Mouse (Mus musculus): ENCODE results near the gene Gramd1b.

Gene Gramd1b

GRCm38 (mm10) chr9:40426282-40426964 is 104.8 kb downstream of the Gramd1b start:
- DNase-seq (ENCODE audit: low read depth, low spot score), result no peak

DNA sequence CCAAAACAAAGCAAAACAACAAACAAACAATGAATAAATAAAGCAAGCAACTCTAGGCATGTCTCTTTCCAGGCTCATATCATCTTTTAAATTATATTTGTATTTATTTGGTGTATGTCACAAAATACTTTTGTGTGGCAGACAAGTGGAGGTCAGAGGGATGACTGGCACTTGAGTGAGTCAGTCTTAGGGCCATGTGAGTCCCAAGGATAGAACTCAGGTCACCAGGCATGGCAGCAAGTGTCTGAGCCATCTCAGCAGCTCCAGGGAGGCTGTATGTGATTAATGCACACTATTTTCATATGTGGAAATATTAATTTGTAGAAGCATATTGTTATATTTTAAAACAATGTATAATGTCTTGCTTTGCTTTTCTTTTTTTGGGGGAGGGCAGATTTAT is 106.3 kb downstream of the Gramd1b start:
- no peak for DNase-seq (ENCODE audit: low read depth, low spot score)

GRCm38 (mm10) chr9:40423427-40423867 is 107.7 kb downstream of the Gramd1b start:
- DNase-seq (ENCODE audit: low read depth, low spot score), result no peak

DNA sequence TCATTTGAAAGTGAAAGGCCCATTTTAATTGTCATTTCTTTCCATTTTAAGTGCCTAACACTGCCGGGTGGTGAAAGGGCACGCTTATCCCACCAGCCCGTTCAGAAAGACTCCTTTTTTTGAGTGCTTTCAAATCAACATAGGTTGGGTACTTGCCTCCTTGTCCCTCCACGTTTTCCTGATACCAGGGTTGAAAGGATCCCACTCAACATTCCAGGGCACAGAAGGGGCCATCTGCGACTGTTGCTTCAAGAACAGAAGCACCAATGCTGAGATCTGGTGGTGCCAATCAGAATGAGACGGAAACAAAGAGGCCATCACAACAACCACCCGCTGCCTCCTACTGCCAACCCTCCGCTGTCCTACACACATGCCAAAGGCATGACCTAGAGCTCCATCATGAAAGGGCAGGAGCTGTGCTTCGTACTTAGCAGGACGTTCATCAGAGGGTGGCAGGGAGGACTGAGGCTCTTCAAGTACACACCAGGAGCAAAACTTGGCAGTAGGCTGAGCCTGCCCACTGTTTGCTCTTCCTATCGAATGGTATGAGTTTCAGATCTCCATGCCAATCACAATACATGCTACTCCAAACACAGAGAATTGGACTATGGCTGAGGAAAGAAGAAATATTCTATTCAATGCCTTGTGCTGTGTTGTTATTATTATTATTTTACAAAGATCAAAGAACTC is 108.7 kb downstream of the Gramd1b start:
- DNase-seq (ENCODE audit: low read depth, low spot score), result no peak

DNA sequence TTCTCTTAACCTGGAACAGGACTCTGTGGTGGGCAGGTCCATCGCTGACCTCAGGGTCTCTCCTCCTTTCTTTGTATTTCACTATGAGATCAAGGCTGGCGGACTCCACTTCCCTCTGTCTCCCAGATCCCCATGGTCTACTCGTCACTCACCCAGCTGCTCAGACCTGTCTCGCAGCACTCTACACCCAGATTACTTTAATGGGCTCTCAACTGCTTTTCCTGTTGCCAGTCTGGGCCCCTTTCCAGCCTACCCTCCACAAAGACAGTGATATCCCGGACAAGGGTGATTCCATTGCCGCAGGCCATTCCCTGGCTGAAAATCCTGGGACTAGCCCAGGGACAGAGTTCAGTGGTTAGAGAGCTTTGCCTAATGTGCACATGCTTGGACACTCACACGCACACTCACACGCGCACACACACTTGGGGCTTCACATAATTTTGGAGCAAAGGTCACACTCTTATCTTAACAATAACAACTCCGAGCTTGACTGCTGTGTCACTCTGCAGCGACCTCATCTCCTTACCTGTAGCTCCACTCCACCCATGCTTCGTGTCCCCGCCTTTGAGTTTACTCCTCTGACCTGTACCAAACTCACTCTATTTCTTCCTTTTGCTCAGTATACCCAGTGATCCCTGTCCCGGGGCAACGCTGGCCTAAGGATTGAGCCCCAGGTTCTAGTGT is 110.4 kb downstream of the Gramd1b start:
- DNase-seq (ENCODE audit: low read depth, low spot score), result no peak

- DNase-seq (ENCODE audit: low read depth, low spot score), result no peak
Measured at GRCm38 (mm10) chr9:40418803-40419202, 112.4 kb downstream of the Gramd1b start.

GRCm38 (mm10) chr9:40416150-40416549 is 115.0 kb downstream of the Gramd1b start:
- peak; percentile 58 for DNase-seq (ENCODE audit: low read depth, low spot score)

DNA sequence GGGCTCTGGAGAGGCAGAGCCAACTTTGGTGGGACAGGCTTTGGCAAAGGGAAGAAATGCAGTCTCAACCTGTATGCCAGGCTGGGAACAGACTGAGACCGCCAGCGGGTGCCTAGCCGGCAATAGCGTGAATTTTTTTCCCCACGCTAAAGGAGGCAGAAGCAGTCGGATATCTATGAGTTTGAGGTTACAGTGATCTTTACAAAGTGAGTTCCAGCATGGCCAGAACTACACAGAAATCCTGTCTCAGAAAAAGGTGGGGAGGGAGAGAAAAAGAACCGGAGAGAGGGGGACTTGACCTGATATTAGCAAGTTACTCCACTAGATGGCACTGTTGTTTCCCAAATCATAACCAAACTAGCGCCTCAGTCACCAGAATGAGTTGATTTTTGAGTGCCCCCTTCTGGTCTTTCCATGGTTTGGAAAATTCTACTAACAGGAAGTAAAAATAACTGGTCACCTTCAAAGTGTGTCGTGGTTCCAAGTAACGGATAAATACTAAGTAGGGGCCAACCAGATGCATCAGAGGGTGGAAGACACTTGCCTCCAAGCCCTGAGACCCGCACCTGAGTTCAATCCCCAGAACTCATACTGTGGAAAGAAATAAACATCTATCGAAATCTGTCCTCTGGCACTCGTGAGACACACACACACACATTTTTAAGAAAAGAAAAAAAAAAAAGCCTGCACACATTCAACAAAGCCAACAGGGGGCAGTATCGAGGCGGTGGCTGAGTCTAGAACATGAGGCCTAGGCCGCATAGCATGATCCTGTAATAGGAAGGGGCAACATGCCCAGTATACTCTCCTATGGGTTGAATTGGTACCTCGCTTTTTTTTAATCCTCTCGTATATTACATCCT is 116.0 kb downstream of the Gramd1b start:
- peak; percentile 89 for DNase-seq (ENCODE audit: low read depth, low spot score)

DNA sequence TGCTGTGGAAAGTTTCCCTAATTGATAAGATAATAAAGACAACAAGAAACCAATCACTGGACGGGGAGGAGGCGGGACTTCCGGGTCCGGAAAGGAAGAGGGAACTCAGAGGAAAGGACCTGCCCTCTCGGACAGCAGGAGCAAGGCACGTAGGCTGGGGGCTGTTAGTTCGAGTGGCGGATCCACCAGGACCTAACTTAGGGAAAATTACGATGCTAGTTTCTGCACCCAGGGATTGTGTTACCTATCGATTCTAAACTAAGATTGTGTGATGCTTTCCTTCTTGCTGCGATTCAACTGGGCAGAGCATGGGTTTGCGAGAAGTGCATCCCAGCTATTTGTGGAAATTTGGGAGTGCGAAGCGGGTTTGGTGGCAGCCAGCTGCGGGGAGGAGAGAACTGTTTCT is 116.7 kb downstream of the Gramd1b start:
- peak; percentile 93 for DNase-seq (ENCODE audit: low read depth, low spot score)

- DNase-seq (ENCODE audit: low read depth, low spot score), result peak; percentile 74
Measured at GRCm38 (mm10) chr9:40413601-40414000, 117.6 kb downstream of the Gramd1b start.

DNA sequence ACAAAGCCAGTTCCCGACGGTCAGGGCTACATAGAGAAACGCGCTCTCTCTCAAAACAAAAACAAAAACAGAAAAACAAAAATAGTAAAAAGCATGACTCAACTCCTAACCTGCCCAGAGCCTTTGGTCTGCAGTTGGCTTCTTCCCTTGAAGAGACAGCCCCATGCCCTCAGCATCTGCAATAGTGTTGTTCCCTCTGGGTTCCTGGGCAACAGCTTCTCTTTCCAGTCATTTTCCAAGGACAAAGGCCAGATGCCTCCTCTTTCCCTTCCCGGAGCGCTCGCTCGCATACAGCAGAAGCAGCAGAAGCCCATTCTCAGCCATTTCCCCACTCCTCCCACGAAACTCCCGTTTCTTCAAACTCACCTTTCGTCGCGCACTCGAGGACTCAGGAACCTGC is 118.3 kb downstream of the Gramd1b start:
- DNase-seq (ENCODE audit: low read depth, low spot score), result no peak

DNA sequence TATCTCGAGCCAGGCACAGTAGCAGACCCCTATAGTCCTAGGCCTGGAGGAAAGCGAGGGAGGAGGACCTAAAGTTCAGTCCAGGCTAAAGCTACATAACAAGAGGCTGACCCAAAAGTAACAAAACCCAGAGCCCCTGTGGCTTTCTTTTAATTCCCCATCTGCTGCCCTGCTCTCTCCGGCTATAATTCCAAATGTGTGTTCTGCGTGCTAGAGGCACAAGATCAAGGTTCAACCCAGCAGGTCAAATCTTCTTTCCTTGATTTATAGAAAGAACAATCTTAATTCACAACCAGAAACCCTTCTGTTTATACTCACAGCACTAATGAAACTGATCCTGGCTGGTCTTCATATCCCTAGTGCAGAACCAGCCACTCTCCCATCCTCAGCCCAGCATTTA is 118.9 kb downstream of the Gramd1b start:
- no peak for DNase-seq (ENCODE audit: low read depth, low spot score)

DNA sequence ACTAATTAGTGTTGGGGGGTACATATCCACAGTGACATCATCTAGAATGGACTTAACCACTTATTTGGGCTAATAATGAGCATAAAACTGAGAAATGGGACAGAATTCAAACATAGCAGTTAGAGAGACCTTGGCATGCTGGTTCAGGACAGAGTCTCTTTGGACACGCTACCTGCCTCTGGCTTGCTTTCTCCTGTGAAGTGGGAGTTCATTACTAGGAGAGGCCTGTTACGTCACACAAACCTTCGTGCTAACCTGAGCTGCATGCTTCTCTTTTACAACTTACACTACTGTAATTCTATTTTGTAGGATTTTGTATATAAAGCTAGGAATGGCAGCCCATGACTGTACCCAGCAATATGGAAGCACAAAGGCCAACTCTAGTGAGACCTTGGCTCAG is 120.3 kb downstream of the Gramd1b start:
- no peak for DNase-seq (ENCODE audit: low read depth, low spot score)

GRCm38 (mm10) chr9:40409071-40409470 is 122.1 kb downstream of the Gramd1b start:
- no peak for DNase-seq (ENCODE audit: low read depth, low spot score)

DNA sequence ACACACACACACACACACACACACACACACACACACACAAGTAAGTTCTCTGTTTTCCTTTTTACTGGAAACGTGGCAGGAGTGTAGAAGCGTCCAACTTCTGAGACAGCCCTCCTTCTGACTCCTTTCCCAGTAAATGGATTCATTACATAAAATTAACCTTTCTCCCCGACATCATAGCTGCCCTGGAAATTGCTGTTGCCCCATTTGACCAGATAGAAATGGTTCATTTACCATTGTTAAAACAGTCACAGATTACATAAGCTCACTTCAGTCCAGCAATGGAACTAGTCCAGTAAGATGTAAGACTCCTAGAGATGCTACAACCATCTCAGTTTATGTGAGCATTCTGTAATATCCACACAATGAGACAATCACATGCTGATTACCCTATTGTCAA is 122.8 kb downstream of the Gramd1b start:
- no peak for DNase-seq (ENCODE audit: low read depth, low spot score)

GRCm38 (mm10) chr9:40407876-40408275 is 123.3 kb downstream of the Gramd1b start:
- no peak for DNase-seq (ENCODE audit: low read depth, low spot score)

GRCm38 (mm10) chr9:40405804-40406203 is 125.4 kb downstream of the Gramd1b start:
- DNase-seq (ENCODE audit: low read depth, low spot score), result no peak

GRCm38 (mm10) chr9:40405263-40405662 is 125.9 kb downstream of the Gramd1b start:
- no peak for DNase-seq (ENCODE audit: low read depth, low spot score)

DNA sequence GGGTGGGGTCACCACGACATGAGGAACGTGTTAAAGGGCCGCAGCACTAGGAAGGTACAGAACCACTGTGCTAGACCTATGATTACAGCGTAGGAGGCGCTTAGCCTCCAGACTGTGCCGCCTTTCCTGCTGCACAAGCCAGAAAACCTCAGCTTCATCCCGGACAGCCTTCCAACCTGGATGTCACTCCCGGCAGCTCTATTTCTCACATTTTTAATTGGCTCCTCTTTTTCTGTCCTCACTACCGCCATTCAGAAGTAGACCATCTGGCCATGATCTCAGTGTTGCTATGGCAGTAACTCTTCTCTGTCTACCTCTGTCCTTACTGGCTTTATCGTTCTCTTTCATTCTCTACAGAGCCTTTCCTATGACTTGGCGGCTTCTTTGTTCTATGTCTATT is 126.5 kb downstream of the Gramd1b start:
- DNase-seq (ENCODE audit: low read depth, low spot score), result no peak

DNA sequence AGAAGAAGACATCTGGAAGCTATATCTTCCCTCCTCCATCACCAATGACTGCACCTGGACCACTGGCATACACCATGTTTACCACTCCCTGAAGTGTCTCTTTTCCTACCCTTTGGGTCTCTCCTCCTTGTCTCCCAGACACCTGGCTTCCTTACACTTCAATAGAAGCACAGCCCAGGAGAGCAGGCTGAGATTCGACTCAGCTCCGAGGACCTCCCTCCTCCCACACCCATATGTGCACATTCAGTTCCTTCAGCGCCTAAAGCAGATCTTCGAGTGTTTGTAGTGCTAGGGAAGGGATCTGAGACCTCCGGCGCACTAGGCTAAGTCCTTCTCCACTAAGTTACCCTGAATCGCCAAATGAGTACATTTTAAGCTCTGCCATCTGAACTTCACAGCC is 127.4 kb downstream of the Gramd1b start:
- no peak for DNase-seq (ENCODE audit: low read depth, low spot score)

DNA sequence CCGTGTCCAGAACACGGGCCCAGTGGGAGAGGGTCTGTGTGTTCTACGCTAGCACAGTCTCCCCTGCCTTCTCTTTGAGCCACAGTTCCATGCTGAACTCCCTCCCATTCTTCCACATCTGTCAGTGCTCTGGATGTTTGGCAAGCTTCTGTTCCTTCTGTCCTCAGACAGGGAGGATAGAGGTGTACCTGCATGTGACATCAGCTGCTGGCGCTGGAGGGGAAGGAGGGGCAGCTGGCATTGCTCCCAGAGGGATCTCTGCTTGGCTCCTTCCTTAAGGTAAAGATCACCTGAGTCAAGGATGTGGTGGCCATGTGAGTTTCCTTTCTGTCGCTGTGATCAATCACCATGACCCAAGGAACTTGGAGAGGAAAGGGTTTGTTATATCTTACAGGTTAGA is 129.4 kb downstream of the Gramd1b start:
- no peak for DNase-seq (ENCODE audit: low read depth, low spot score)

DNA sequence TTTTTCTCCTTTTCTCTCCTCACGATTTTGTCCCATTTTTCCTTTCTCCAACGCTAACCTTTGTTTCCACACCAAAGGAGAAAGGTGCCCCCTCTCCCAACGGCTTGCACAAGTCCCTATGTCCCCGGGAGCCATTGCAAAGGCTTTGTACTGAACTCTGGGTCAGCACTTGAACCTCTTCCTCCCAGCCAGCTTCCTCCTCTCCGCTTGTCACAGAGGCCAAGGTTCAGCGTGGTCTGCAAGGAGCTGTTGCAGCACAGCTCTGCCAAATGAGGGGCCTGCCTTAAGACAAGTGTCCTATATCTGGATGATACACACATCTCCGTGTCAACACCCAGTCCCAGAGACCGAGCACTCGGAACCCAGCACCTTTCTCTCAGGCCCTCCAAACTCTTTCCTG is 130.3 kb downstream of the Gramd1b start:
- DNase-seq (ENCODE audit: low read depth, low spot score), result no peak
